Mouse (Mus musculus) midbrain, embryonic 15.5 days (tissue): ENCODE measurements around the gene Nbea. TPM values are rescaled to one million over a fixed set of nuclear protein-coding genes. Genes with fewer than 3 reads are reported as not detected.

Experiments used
- ATAC-seq: fragments of 200-750 bp; cut with Nextera tagmentation; replicated peaks from 2 replicates; pipeline ENCODE4 v1.8.0; 2017; ENCODE audit warnings: moderate TSS enrichment
- H3K27ac ChIP-seq: fragments of 300-500 bp; sonication (generic); 2 replicates; pipeline ENCODE4 v1.5.1; 2015; ENCODE audit warnings: mild to moderate bottlenecking, inconsistent platforms
- H3K27me3 ChIP-seq: fragments of 300-500 bp; sonication (generic); replicated peaks from 2 replicates; pipeline ENCODE4 v1.6.1; 2015; ENCODE audit warnings: inconsistent platforms
- H3K36me3 ChIP-seq: fragments of 300-500 bp; sonication (generic); replicated peaks from 2 replicates; pipeline ENCODE4 v1.6.1; 2015; ENCODE audit warnings: inconsistent platforms
- H3K4me1 ChIP-seq: fragments of 300-500 bp; sonication (generic); 2 replicates; pipeline ENCODE4 v1.6.1; 2015; ENCODE audit warnings: inconsistent platforms
- H3K4me2 ChIP-seq: fragments of 300-500 bp; sonication (generic); 2 replicates; pipeline ENCODE4 v1.6.1; 2015; ENCODE audit warnings: inconsistent platforms, mild to moderate bottlenecking, moderate library complexity
- H3K4me3 ChIP-seq: fragments of 300-500 bp; sonication (generic); 2 replicates; pipeline ENCODE4 v1.5.1; 2015; ENCODE audit warnings: mild to moderate bottlenecking, inconsistent platforms
- H3K9ac ChIP-seq: fragments of 300-500 bp; sonication (generic); 2 replicates; pipeline ENCODE4 v1.6.1; 2015; ENCODE audit warnings: mild to moderate bottlenecking, inconsistent platforms
- H3K9me3 ChIP-seq: fragments of 300-500 bp; sonication (generic); 2 replicates; pipeline ENCODE4 v1.6.1; 2016; ENCODE audit warnings: inconsistent platforms
- WGBS: fragments of 180-500 bp; shearing (Covaris S2); methylation state at CpG from one replicate; pipeline ENCODE4 v1.1.7; 2015; ENCODE audit warnings: mixed read lengths; 5-methylcytosine and 5-hydroxymethylcytosine counted together
- polyA plus RNA-seq: library from polyadenylated mRNA; unstranded; fragments of >200 nt; fragmentation: Nextera tagmentation; extraction: Ambion mirVana; gene quantifications from 2 replicates; pipeline ENCODE4 v1.2.1, GENCODE M21; 2015

Nbea gene
- polyA plus RNA-seq, 1 experiment from 2014 or later, result 61.0 TPM

GRCm38 (mm10) chr3:55778764-55779730 lies 404.5 kb downstream of the Nbea start:
- Histone ChIP-seq H3K4me2 (peak overlapping the region; percentile 65), H3K27me3 (0 out of 2 replicates have a peak, but pooled peaks cover 2% of the 10 kb centered on the region), H3K4me3 (no peak overlapping the region), H3K9ac (no peak overlapping the region), H3K9me3 (no peaks in the 10 kb centered on the region), H3K36me3 (no peaks in the 10 kb centered on the region), H3K27ac (peak overlapping the region; percentile 84), H3K4me1 (peaks cover 35% of the 10 kb centered on the region)
- 40% methylated on average over 8 of the region's 8 CpGs for WGBS
- no peak for ATAC-seq

- H3K27ac ChIP-seq, result peak overlapping the region; percentile 73
- H3K27me3 ChIP-seq, result no peaks in the 10 kb centered on the region
- 42% methylated on average over 4 of the region's 4 CpGs for WGBS
- no peaks in the 10 kb centered on the region for H3K9me3 ChIP-seq
- H3K4me3 ChIP-seq, result no peak overlapping the region
- peaks cover 38% of the 10 kb centered on the region for H3K4me1 ChIP-seq
- peak overlapping the region; percentile 9; the same call in 1 of the 2 replicates for H3K4me2 ChIP-seq
- ATAC-seq, result no peak
- no peaks in the 10 kb centered on the region for H3K36me3 ChIP-seq
- no peak overlapping the region for H3K9ac ChIP-seq
Observed at GRCm38 (mm10) chr3:55777501-55777900, 406.0 kb downstream of the Nbea start.

- no peak overlapping the region for H3K4me2 ChIP-seq
- peak overlapping the region; percentile 70 for H3K27ac ChIP-seq
- no peaks in the 10 kb centered on the region for H3K36me3 ChIP-seq
- WGBS, result 70% methylated on average over 6 of the region's 6 CpGs
- H3K27me3 ChIP-seq, result no peaks in the 10 kb centered on the region
- H3K9me3 ChIP-seq, result no peaks in the 10 kb centered on the region
- ATAC-seq, result no peak
- H3K4me1 ChIP-seq, result peaks cover 28% of the 10 kb centered on the region
- no peak overlapping the region for H3K4me3 ChIP-seq
- no peak overlapping the region for H3K9ac ChIP-seq
Observed at GRCm38 (mm10) chr3:55775753-55776152, 407.7 kb downstream of the Nbea start.

DNA sequence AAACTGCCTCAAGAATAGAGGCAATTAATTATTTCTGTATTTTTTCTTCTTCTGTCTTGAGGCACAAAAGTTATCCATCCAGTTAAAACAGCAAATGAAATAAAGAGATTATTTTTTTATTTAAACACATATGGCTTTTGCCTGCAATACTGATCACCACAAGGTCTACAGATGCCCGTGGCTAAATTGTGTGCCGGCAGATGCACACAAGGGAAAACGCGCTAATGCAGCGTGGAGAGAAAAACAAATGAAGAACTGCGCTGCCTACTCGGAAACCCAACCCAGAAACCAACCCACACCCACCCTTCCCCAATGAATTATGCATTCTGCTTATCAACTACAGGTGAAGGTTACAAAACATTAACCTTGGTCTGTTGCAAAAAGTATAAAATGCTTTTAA lies 408.3 kb downstream of the Nbea start:
- H3K27me3 ChIP-seq, result no peaks in the 10 kb centered on the region
- 0 out of 2 replicates have a peak, but pooled peaks have one; percentile 27 for ATAC-seq
- H3K4me2 ChIP-seq, result no peak overlapping the region

GRCm38 (mm10) chr3:55774203-55774602 lies 409.3 kb downstream of the Nbea start:
- 0 out of 2 replicates have a peak, but pooled peaks have one; percentile 40 for ATAC-seq
- H3K27me3 ChIP-seq, result no peaks in the 10 kb centered on the region
- 39% methylated on average over 6 of the region's 6 CpGs for WGBS
- H3K27ac ChIP-seq, result peak overlapping the region; percentile 72
- no peak overlapping the region; the same call in 1 of the 2 replicates for H3K4me2 ChIP-seq
- H3K9me3 ChIP-seq, result no peaks in the 10 kb centered on the region
- H3K4me3 ChIP-seq, result no peak overlapping the region
- H3K4me1 ChIP-seq, result peaks cover 19% of the 10 kb centered on the region
- H3K36me3 ChIP-seq, result no peaks in the 10 kb centered on the region
- H3K9ac ChIP-seq, result no peak overlapping the region

More for the DNA sequence above, 408.3 kb downstream of the Nbea start:
- no peaks in the 10 kb centered on the region for H3K36me3 ChIP-seq
- H3K9ac ChIP-seq, result no peak overlapping the region
- 29% methylated on average over 7 of the region's 7 CpGs for WGBS
- peak overlapping the region; percentile 70 for H3K27ac ChIP-seq
- peaks cover 22% of the 10 kb centered on the region for H3K4me1 ChIP-seq
- no peaks in the 10 kb centered on the region for H3K9me3 ChIP-seq
- H3K4me3 ChIP-seq, result no peak overlapping the region

- Histone ChIP-seq H3K4me3 (no peak overlapping the region), H3K4me2 (no peak overlapping the region), H3K9ac (no peak overlapping the region), H3K27ac (no peak overlapping the region), H3K36me3 (no peaks in the 10 kb centered on the region), H3K9me3 (no peaks in the 10 kb centered on the region), H3K4me1 (peaks cover 6% of the 10 kb centered on the region), H3K27me3 (no peaks in the 10 kb centered on the region)
- ATAC-seq, result no peak
- 68% methylated on average over 2 of the region's 2 CpGs for WGBS
Observed at GRCm38 (mm10) chr3:55769308-55769707, 414.2 kb downstream of the Nbea start.

DNA sequence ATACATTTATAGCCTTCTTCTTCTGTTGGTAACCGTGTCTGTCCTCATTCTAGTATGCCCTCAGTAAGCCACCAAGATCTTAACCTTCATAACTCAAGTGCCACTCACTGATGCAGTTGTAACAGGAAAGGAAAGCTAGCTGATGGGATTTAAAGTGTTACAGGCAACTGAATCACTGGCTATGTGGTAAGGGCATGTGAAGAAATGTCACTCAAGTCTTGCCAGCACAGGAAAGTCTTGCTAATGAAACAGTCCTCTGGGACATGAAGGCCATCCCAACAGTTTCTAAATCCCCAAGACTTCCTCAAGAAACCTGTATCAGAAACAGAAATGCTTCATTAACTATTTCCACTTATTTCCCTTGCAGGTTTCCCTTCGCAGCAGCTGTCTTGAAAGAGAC lies 414.8 kb downstream of the Nbea start:
- WGBS, result 88% methylated on average over 2 of the region's 2 CpGs
- Histone ChIP-seq H3K9ac (no peak overlapping the region), H3K4me2 (no peak overlapping the region), H3K9me3 (no peaks in the 10 kb centered on the region), H3K27ac (no peak overlapping the region), H3K4me1 (no peaks in the 10 kb centered on the region; the same call in 1 of the 2 replicates), H3K36me3 (no peaks in the 10 kb centered on the region), H3K4me3 (no peak overlapping the region), H3K27me3 (no peaks in the 10 kb centered on the region)
- no peak for ATAC-seq

DNA sequence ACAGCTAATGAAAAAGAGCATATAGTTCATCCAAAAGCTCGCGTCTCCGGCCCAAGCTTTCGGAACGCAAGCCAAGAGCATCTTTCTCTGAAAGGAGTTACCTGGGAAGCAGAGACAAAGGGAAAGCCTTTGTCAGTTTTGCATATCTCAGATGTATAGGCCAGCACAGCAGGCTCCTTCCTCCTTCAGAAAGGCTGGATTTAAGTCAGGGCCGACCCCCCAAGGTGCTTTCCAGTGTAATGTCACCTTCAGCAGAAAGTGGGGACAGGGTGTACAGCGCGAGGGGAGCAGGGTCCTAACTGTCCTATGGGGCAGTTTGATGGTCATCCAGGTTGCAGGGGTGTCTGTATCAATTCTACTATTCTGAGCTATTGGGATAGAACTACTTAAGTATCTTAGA lies 419.9 kb downstream of the Nbea start:
- H3K9ac ChIP-seq, result no peak overlapping the region
- H3K27me3 ChIP-seq, result no peaks in the 10 kb centered on the region
- no peaks in the 10 kb centered on the region for H3K36me3 ChIP-seq
- no peak overlapping the region for H3K27ac ChIP-seq
- ATAC-seq, result 0 out of 2 replicates have a peak, but pooled peaks have one; percentile 13
- H3K4me1 ChIP-seq, result no peaks in the 10 kb centered on the region; the same call in 1 of the 2 replicates
- H3K9me3 ChIP-seq, result no peaks in the 10 kb centered on the region
- no peak overlapping the region for H3K4me3 ChIP-seq
- H3K4me2 ChIP-seq, result no peak overlapping the region
- 34% methylated on average over 8 of the region's 8 CpGs for WGBS

- WGBS, result 49% methylated on average over 8 of the region's 8 CpGs
- H3K4me2 ChIP-seq, result no peak overlapping the region
- H3K9ac ChIP-seq, result no peak overlapping the region
- H3K4me3 ChIP-seq, result no peak overlapping the region
- no peaks in the 10 kb centered on the region for H3K27me3 ChIP-seq
- ATAC-seq, result no peak
- H3K4me1 ChIP-seq, result peaks cover 51% of the 10 kb centered on the region
- no peaks in the 10 kb centered on the region for H3K9me3 ChIP-seq
- H3K27ac ChIP-seq, result peak overlapping the region; percentile 90
- H3K36me3 ChIP-seq, result no peaks in the 10 kb centered on the region
Observed at GRCm38 (mm10) chr3:55758297-55758696, 425.2 kb downstream of the Nbea start.

GRCm38 (mm10) chr3:55756602-55757190 lies 426.8 kb downstream of the Nbea start:
- WGBS, result 12% methylated on average over 11 of the region's 11 CpGs
- Histone ChIP-seq H3K4me3 (no peak overlapping the region), H3K4me2 (peak overlapping the region; percentile 29; the same call in 1 of the 2 replicates), H3K36me3 (no peaks in the 10 kb centered on the region), H3K4me1 (peaks cover 55% of the 10 kb centered on the region), H3K9ac (peak overlapping the region; percentile 31), H3K27me3 (no peaks in the 10 kb centered on the region), H3K9me3 (no peaks in the 10 kb centered on the region), H3K27ac (peak overlapping the region; percentile 90)
- peak; percentile 74 for ATAC-seq

DNA sequence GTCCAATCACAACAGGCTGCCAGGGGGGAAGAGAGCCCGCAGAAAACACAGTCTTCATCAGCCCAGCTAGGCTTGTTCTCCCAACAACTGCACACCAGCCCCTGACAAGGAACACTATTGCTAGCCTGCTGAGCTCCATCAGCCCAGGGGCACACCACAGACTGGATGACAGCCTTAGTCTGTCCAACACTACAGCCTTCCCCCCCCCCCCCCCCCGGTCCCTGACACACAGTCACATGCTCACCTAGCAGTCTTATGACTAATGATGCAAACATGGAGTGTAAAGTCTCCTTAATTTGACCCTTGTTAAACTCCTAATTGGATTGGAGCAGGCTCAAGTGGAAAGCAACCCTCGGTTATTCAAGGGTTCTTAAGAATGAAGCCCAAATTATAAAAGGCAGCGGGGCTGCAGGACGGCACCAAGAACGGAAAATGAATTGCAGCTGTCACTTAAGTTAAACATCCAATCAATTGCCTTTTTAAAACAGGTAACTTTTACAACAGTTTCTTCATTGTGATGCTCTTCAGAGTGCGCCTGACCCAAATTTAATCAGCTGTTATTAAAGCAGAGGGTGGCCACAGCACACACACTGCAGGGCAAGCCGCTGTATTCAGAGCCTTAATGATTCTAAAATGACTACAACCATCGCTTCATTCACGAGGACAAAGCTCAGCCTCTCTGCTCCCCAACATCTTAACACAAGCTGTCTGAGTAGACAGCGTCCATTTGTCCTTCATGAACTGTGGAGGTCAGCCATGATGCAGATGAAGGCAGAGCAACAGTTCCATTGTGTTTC lies 427.5 kb downstream of the Nbea start:
- peaks cover 62% of the 10 kb centered on the region for H3K4me1 ChIP-seq
- H3K27ac ChIP-seq, result peak overlapping the region; percentile 90
- peak; percentile 87 for ATAC-seq
- no peak overlapping the region for H3K4me3 ChIP-seq
- H3K9ac ChIP-seq, result peak overlapping the region; percentile 31
- peak overlapping the region; percentile 29 for H3K4me2 ChIP-seq
- H3K27me3 ChIP-seq, result no peaks in the 10 kb centered on the region
- H3K36me3 ChIP-seq, result no peaks in the 10 kb centered on the region
- no peaks in the 10 kb centered on the region for H3K9me3 ChIP-seq
- WGBS, result 12% methylated on average over 11 of the region's 11 CpGs
